Mouse (Mus musculus) limb, embryonic 12.5 days (tissue): Measurements from ENCODE around the gene Aqp7. TPM values are rescaled to one million over a fixed set of nuclear protein-coding genes. Genes with fewer than 3 reads are reported as not detected.

Experiments
- ATAC-seq: fragments of 200-750 bp; cut with Nextera tagmentation; 2 replicates; pipeline ENCODE4 v1.8.0; 2017; ENCODE audit warnings: low read depth, moderate TSS enrichment; ENCODE audit not compliant: insufficient number of reproducible peaks, insufficient read depth, low FRiP score, low TSS enrichment
- H3K27ac ChIP-seq: fragments of 300-500 bp; sonication (generic); 2 replicates; pipeline ENCODE4 v1.5.1; 2016; ENCODE audit warnings: mild to moderate bottlenecking, moderate library complexity
- H3K27me3 ChIP-seq: fragments of 300-500 bp; sonication (generic); 2 replicates; pipeline ENCODE4 v1.6.1; 2016; ENCODE audit warnings: mild to moderate bottlenecking, moderate library complexity
- H3K36me3 ChIP-seq: fragments of 300-500 bp; sonication (generic); 2 replicates; pipeline ENCODE4 v1.6.1; 2016; ENCODE audit warnings: mild to moderate bottlenecking, moderate library complexity
- H3K4me1 ChIP-seq: fragments of 300-500 bp; sonication (generic); replicated peaks from 2 replicates; pipeline ENCODE4 v1.6.1; 2016
- H3K4me2 ChIP-seq: fragments of 300-500 bp; sonication (generic); 2 replicates; pipeline ENCODE4 v1.6.1; 2016; ENCODE audit warnings: mild to moderate bottlenecking, moderate library complexity
- H3K4me3 ChIP-seq: fragments of 300-500 bp; sonication (generic); replicated peaks from 2 replicates; pipeline ENCODE4 v1.5.1; 2016; ENCODE audit warnings: mild to moderate bottlenecking
- H3K9ac ChIP-seq: fragments of 300-500 bp; sonication (generic); replicated peaks from 2 replicates; pipeline ENCODE4 v1.6.1; 2016; ENCODE audit warnings: mild to moderate bottlenecking, moderate library complexity
- H3K9me3 ChIP-seq: fragments of 300-500 bp; sonication (generic); 2 replicates; pipeline ENCODE4 v1.6.1; 2016; ENCODE audit warnings: mild to moderate bottlenecking, moderate library complexity
- WGBS: fragments of 180-500 bp; shearing (Covaris S2); methylation state at CpG from one replicate; pipeline ENCODE4 v1.1.7; 2016; 5-methylcytosine and 5-hydroxymethylcytosine counted together
- polyA plus RNA-seq: library from polyadenylated mRNA; unstranded; fragments of >200 nt; fragmentation: Nextera tagmentation; extraction: Ambion mirVana; gene quantifications from 2 replicates; pipeline ENCODE4 v1.2.1, GENCODE M21; 2016

Gene Aqp7
- polyA plus RNA-seq, 1 experiment from 2014 or later: not detected

- H3K27me3 ChIP-seq: no peaks in the 10 kb centered on the region
- H3K4me2 ChIP-seq: no peak overlapping the region
- H3K27ac ChIP-seq: no peak overlapping the region
- no peaks in the 10 kb centered on the region for H3K36me3 ChIP-seq
- no peak for ATAC-seq
- no peak overlapping the region for H3K4me3 ChIP-seq
- 69% methylated on average over 6 of the region's 9 CpGs for WGBS
- H3K9ac ChIP-seq: no peak overlapping the region
- no peaks in the 10 kb centered on the region for H3K9me3 ChIP-seq
- H3K4me1 ChIP-seq: peaks cover 5% of the 10 kb centered on the region; the same call in 1 of the 2 replicates
These were observed 9.4 kb upstream of the Aqp7 start for GRCm38 (mm10) chr4:41057361-41057760.

DNA sequence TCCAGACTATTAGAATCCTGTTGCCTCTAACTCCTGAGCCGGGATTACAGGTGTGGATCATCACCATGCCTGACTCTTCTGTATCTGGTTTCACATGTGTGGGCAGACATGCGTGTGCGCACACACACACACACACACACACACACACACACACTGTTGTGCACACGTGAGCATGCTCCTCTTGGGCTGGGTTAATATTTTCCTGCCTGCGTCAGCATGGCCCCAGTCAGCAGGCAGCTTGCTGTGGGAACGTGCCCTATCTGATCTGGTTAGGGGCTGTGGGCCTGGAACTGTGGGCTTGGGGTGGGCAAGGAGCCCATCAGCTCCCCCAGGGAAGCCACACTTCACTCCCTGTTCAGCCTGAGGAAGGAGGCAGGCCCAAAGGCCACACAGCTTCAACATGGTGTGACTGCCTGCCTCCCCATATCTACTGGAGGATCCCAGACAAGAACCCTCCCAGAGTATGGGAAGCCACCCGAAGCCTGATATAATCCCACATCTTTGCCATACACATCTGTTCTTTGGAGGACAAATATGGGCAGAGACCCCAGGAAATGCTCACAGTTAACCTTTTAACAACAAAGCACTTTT is 8.9 kb upstream of the Aqp7 start:
- ATAC-seq: no peak
- no peaks in the 10 kb centered on the region for H3K27me3 ChIP-seq
- 65% methylated on average over 7 of the region's 7 CpGs for WGBS
- no peak overlapping the region for H3K9ac ChIP-seq
- H3K4me3 ChIP-seq: no peak overlapping the region
- H3K4me2 ChIP-seq: no peak overlapping the region
- H3K36me3 ChIP-seq: no peaks in the 10 kb centered on the region
- peaks cover 5% of the 10 kb centered on the region; the same call in 1 of the 2 replicates for H3K4me1 ChIP-seq
- no peak overlapping the region for H3K27ac ChIP-seq
- H3K9me3 ChIP-seq: no peaks in the 10 kb centered on the region

DNA sequence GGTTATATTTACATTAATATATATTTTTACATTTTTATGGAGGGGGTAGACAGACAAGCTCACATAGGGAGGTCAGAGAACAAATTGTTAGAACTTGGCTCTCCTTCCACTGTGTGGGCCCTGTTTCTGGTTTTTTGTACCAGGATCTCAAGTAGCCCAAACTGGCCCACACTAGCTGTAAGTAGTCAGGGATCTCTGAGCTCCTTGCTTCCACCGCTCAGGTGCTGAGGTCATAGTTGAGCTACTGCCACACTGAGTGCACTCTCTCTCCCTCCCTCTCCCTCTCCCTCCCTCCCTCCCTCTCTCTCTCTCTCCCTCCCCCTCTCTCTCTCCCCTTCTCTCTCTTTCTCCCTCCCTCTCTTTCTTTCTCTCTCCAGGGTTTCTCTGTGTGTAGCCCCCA is 8.3 kb upstream of the Aqp7 start:
- no peak overlapping the region for H3K4me3 ChIP-seq
- no peak overlapping the region for H3K27ac ChIP-seq
- 48% methylated on average over 1 of the region's 1 CpGs for WGBS
- H3K9me3 ChIP-seq: no peaks in the 10 kb centered on the region
- no peaks in the 10 kb centered on the region for H3K36me3 ChIP-seq
- ATAC-seq: no peak
- H3K4me2 ChIP-seq: no peak overlapping the region
- no peak overlapping the region for H3K9ac ChIP-seq
- H3K4me1 ChIP-seq: peaks cover 5% of the 10 kb centered on the region; the same call in 1 of the 2 replicates
- no peaks in the 10 kb centered on the region for H3K27me3 ChIP-seq

DNA sequence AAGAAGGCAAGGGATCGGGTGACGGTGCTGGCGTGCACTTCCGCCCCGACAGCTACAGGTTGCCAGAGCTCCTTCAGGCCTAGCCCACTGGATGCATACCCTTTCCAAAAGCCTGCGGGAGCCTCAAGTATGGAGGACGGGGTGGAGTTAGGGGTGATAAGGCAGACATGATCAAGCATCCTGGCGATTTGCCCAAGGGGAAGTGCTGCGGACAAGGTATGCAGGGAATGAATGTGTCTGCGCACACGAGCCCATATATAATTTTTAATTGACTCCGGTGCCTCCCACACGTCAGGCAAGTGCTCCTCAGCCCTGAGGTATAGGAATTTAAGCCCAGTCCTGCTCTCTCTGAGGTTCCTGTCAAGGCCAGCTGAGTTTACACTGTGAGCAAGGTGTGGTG is 7.2 kb upstream of the Aqp7 start:
- H3K9ac ChIP-seq: no peak overlapping the region
- no peaks in the 10 kb centered on the region for H3K27me3 ChIP-seq
- WGBS: 60% methylated on average over 13 of the region's 13 CpGs
- peak overlapping the region; percentile 35; the same call in 1 of the 2 replicates for H3K27ac ChIP-seq
- H3K4me1 ChIP-seq: peaks cover 5% of the 10 kb centered on the region; the same call in 1 of the 2 replicates
- no peak overlapping the region for H3K4me3 ChIP-seq
- no peak overlapping the region for H3K4me2 ChIP-seq
- no peaks in the 10 kb centered on the region for H3K36me3 ChIP-seq
- 0 out of 2 replicates have a peak, but pooled peaks have one; percentile 35 for ATAC-seq
- no peaks in the 10 kb centered on the region for H3K9me3 ChIP-seq

DNA sequence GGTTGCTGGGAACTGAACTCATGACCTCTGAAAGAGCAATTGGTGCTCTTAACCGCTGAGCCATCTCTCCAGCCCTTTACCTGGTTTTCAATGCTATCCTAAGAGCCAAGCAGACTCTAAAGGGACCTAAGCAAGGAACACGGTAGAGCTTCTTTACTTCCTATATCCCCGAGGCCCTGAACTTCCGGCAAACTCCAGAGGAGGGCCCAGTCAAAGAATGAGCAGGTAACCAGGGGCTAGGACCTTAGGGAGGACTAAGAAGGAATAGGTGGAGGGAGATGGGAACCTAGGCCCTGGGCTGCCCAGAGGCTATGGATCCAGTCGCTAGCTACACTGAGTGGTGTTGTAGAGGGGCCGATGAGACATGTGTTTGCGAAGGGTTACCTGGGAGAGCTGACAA is 3.8 kb upstream of the Aqp7 start:
- Histone ChIP-seq H3K27me3 (no peaks in the 10 kb centered on the region), H3K4me3 (no peak overlapping the region), H3K4me2 (no peak overlapping the region), H3K27ac (no peak overlapping the region), H3K4me1 (peaks cover 17% of the 10 kb centered on the region), H3K9ac (no peak overlapping the region), H3K36me3 (no peaks in the 10 kb centered on the region), H3K9me3 (no peaks in the 10 kb centered on the region)
- WGBS: 81% methylated on average over 7 of the region's 7 CpGs
- no peak for ATAC-seq

GRCm38 (mm10) chr4:41050726-41051675 is 3.1 kb upstream of the Aqp7 start:
- Histone ChIP-seq H3K27me3 (no peaks in the 10 kb centered on the region), H3K9ac (0 out of 2 replicates have a peak overlapping the region, but pooled peaks have one; percentile 18), H3K4me2 (peak overlapping the region; percentile 44), H3K27ac (no peak overlapping the region), H3K36me3 (no peaks in the 10 kb centered on the region), H3K4me3 (peak overlapping the region; percentile 19; the same call in 1 of the 2 replicates), H3K4me1 (peaks cover 17% of the 10 kb centered on the region), H3K9me3 (no peaks in the 10 kb centered on the region)
- ATAC-seq: 0 out of 2 replicates have a peak, but pooled peaks have one; percentile 29
- WGBS: 34% methylated on average over 16 of the region's 16 CpGs

DNA sequence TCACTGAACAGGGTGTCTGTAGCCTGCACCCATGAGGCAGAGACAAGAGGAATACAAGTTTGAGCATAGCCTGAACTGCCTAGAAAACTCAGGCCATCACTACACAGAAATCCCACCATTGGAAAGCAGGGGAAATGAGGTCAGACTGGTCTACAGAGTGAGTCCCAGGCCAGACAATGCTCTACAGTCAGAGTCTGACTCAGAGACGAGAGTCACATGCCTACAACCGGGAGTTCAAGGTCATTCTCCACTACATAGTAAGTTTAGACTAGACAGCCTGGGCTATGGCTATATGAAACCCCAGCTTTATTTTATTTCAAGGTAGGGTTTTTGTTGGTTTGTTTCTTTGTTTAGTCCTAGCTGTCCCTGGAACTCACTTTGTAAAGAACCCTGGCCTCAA is 987 bp upstream of the Aqp7 start:
- peaks cover 12% of the 10 kb centered on the region for H3K4me1 ChIP-seq
- no peaks in the 10 kb centered on the region for H3K27me3 ChIP-seq
- no peak overlapping the region for H3K27ac ChIP-seq
- no peak overlapping the region for H3K4me3 ChIP-seq
- H3K9ac ChIP-seq: no peak overlapping the region
- no peak for ATAC-seq
- WGBS: 71% methylated on average over 2 of the region's 2 CpGs
- no peaks in the 10 kb centered on the region for H3K9me3 ChIP-seq
- no peaks in the 10 kb centered on the region for H3K36me3 ChIP-seq
- no peak overlapping the region for H3K4me2 ChIP-seq

- 85% methylated on average over 13 of the region's 13 CpGs for WGBS
- ATAC-seq: no peak
- no peak overlapping the region for H3K4me3 ChIP-seq
- no peak overlapping the region for H3K27ac ChIP-seq
- no peak overlapping the region for H3K9ac ChIP-seq
- H3K9me3 ChIP-seq: no peaks in the 10 kb centered on the region
- H3K4me2 ChIP-seq: no peak overlapping the region
- peaks cover 12% of the 10 kb centered on the region for H3K4me1 ChIP-seq
- H3K36me3 ChIP-seq: no peaks in the 10 kb centered on the region
- no peaks in the 10 kb centered on the region for H3K27me3 ChIP-seq
These were observed 1.6 kb downstream of the Aqp7 start for GRCm38 (mm10) chr4:41046254-41046795.

DNA sequence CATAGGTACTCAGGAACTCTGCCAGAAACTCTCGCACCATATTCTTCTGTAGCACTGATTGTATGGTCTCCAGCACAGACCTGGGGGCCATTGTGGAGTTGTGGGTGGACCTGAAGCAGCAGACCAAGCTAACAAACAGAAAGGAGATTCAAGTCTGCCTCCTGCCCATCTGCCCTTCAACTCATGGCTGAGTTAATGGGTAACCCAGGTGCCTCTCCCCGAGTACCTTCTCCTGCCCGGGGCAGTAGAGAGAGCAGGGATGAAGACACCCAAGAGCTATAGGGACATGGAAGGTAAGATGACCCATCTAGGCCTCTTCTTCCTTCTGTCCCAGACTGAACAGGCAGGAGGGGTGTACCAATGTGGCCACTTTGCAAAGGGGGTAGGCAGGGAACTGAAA is 2.7 kb downstream of the Aqp7 start:
- H3K4me3 ChIP-seq: no peak overlapping the region
- no peak for ATAC-seq
- H3K9ac ChIP-seq: no peak overlapping the region
- WGBS: 85% methylated on average over 3 of the region's 3 CpGs
- peaks cover 12% of the 10 kb centered on the region for H3K4me1 ChIP-seq
- no peaks in the 10 kb centered on the region for H3K36me3 ChIP-seq
- H3K27ac ChIP-seq: no peak overlapping the region
- no peaks in the 10 kb centered on the region for H3K9me3 ChIP-seq
- no peaks in the 10 kb centered on the region for H3K27me3 ChIP-seq
- no peak overlapping the region for H3K4me2 ChIP-seq

GRCm38 (mm10) chr4:41043961-41044360 is 4.0 kb downstream of the Aqp7 start:
- H3K9ac ChIP-seq: no peak overlapping the region
- no peak overlapping the region for H3K27ac ChIP-seq
- 80% methylated on average over 5 of the region's 5 CpGs for WGBS
- no peaks in the 10 kb centered on the region for H3K9me3 ChIP-seq
- H3K27me3 ChIP-seq: no peaks in the 10 kb centered on the region
- H3K36me3 ChIP-seq: no peaks in the 10 kb centered on the region
- H3K4me2 ChIP-seq: no peak overlapping the region
- H3K4me3 ChIP-seq: no peak overlapping the region
- H3K4me1 ChIP-seq: peaks cover 12% of the 10 kb centered on the region
- no peak for ATAC-seq

- H3K36me3 ChIP-seq: no peaks in the 10 kb centered on the region
- no peaks in the 10 kb centered on the region for H3K9me3 ChIP-seq
- H3K27me3 ChIP-seq: no peaks in the 10 kb centered on the region
- no peak overlapping the region for H3K27ac ChIP-seq
- ATAC-seq: no peak
- WGBS: 78% methylated on average over 12 of the region's 12 CpGs
- H3K4me2 ChIP-seq: no peak overlapping the region
- no peak overlapping the region for H3K9ac ChIP-seq
- peaks cover 6% of the 10 kb centered on the region for H3K4me1 ChIP-seq
- no peak overlapping the region for H3K4me3 ChIP-seq
These were observed 5.1 kb downstream of the Aqp7 start for GRCm38 (mm10) chr4:41042880-41043279.
